Mouse (Mus musculus): ENCODE results near the gene Prkcd. TPM values are rescaled to one million over a fixed set of nuclear protein-coding genes. Genes with fewer than 3 reads are reported as not detected.
"Not testable (repeated sequence)": the region's sequence is repeated elsewhere in the genome, so short reads cannot be mapped to it uniquely, and the experiment has no call there.

Gene Prkcd
- polyA plus RNA-seq, 2 experiments: 46.1 to 105 TPM

- H3K4me1 ChIP-seq (ENCODE audit: control insufficient read depth, insufficient read depth, low read length): peaks cover 11% of the 10 kb centered on the region
- no peaks in the 10 kb centered on the region for H3K27me3 ChIP-seq (ENCODE audit: control insufficient read depth, insufficient read depth, low read length)
- no peak overlapping the region for H3K27ac ChIP-seq (replicated peaks; ENCODE audit: low read depth, low read length)
- ATAC-seq (ENCODE audit: low FRiP score, low read depth): no peak
- TF ChIP-seq POLR2A (IDR thresholded peaks at IDR 0.05; ENCODE audit: borderline replicate concordance, extremely low read depth, insufficient read depth, insufficient read length): no peak
- H3K9me3 ChIP-seq (ENCODE audit: control insufficient read depth, low read length): no peaks in the 10 kb centered on the region
- WGBS: 58% methylated on average over 1 of the region's 1 CpGs
- 0 out of 2 replicates have a peak, but pooled peaks cover 1% of the 10 kb centered on the region for H3K36me3 ChIP-seq (ENCODE audit: control insufficient read depth, insufficient read depth, low read length)
- H3K4me3 ChIP-seq (replicated peaks; ENCODE audit: low read length): no peak overlapping the region
- no peak overlapping the region for H3K4me2 ChIP-seq (replicated peaks; ENCODE audit: low read depth, low read length, severe bottlenecking)
- DNase-seq (ENCODE audit: low spot score): no peak
- no peak overlapping the region for H3K9ac ChIP-seq (ENCODE audit: low read depth, low read length, severe bottlenecking)
These were observed 44.8 kb downstream of the Prkcd start for GRCm38 (mm10) chr14:30581238-30581637.

- 47% methylated on average over 5 of the region's 5 CpGs for WGBS
- no peak overlapping the region for H3K27ac ChIP-seq (replicated peaks; ENCODE audit: low read depth, low read length)
- H3K9me3 ChIP-seq (ENCODE audit: control insufficient read depth, low read length): no peaks in the 10 kb centered on the region
- no peak for TF ChIP-seq POLR2A (IDR thresholded peaks at IDR 0.05; ENCODE audit: borderline replicate concordance, extremely low read depth, insufficient read depth, insufficient read length)
- peaks cover 14% of the 10 kb centered on the region for H3K36me3 ChIP-seq (ENCODE audit: control insufficient read depth, insufficient read depth, low read length)
- DNase-seq (ENCODE audit: low spot score) (no peak), ATAC-seq (ENCODE audit: low FRiP score, low read depth) (no peak)
- peaks cover 14% of the 10 kb centered on the region for H3K4me1 ChIP-seq (ENCODE audit: control insufficient read depth, insufficient read depth, low read length)
- no peak overlapping the region for H3K4me3 ChIP-seq (replicated peaks; ENCODE audit: low read length)
- no peak overlapping the region for H3K9ac ChIP-seq (ENCODE audit: low read depth, low read length, severe bottlenecking)
- H3K4me2 ChIP-seq (replicated peaks; ENCODE audit: low read depth, low read length, severe bottlenecking): no peak overlapping the region
- no peaks in the 10 kb centered on the region for H3K27me3 ChIP-seq (ENCODE audit: control insufficient read depth, insufficient read depth, low read length)
These were observed 46.1 kb downstream of the Prkcd start for GRCm38 (mm10) chr14:30579882-30580281.

GRCm38 (mm10) chr14:30579180-30579579 lies 46.8 kb downstream of the Prkcd start:
- H3K4me1 ChIP-seq (ENCODE audit: control insufficient read depth, insufficient read depth, low read length): peaks cover 7% of the 10 kb centered on the region; the same call in 1 of the 2 replicates
- H3K9ac ChIP-seq (ENCODE audit: low read depth, low read length, severe bottlenecking): no peak overlapping the region
- H3K4me3 ChIP-seq (replicated peaks; ENCODE audit: low read length): no peak overlapping the region
- no peaks in the 10 kb centered on the region for H3K27me3 ChIP-seq (ENCODE audit: control insufficient read depth, insufficient read depth, low read length)
- TF ChIP-seq POLR2A (IDR thresholded peaks at IDR 0.05; ENCODE audit: borderline replicate concordance, extremely low read depth, insufficient read depth, insufficient read length): no peak
- ATAC-seq (ENCODE audit: low FRiP score, low read depth): no peak
- whole genome bisulfite sequencing: 69% methylated on average over 5 of the region's 5 CpGs
- H3K36me3 ChIP-seq (ENCODE audit: control insufficient read depth, insufficient read depth, low read length): peaks cover 20% of the 10 kb centered on the region
- H3K27ac ChIP-seq (replicated peaks; ENCODE audit: low read depth, low read length): no peak overlapping the region
- no peaks in the 10 kb centered on the region for H3K9me3 ChIP-seq (ENCODE audit: control insufficient read depth, low read length)
- H3K4me2 ChIP-seq (replicated peaks; ENCODE audit: low read depth, low read length, severe bottlenecking): no peak overlapping the region
- DNase-seq (ENCODE audit: low spot score): no peak

- not testable (repeated sequence) for DNase-seq (ENCODE audit: low spot score); H3K27ac ChIP-seq (replicated peaks; ENCODE audit: low read depth, low read length); H3K4me2 ChIP-seq (replicated peaks; ENCODE audit: low read depth, low read length, severe bottlenecking); H3K27me3 ChIP-seq (ENCODE audit: control insufficient read depth, insufficient read depth, low read length); H3K4me3 ChIP-seq (replicated peaks; ENCODE audit: low read length); ATAC-seq (ENCODE audit: low FRiP score, low read depth); H3K4me1 ChIP-seq (ENCODE audit: control insufficient read depth, insufficient read depth, low read length); H3K9me3 ChIP-seq (ENCODE audit: control insufficient read depth, low read length); H3K9ac ChIP-seq (ENCODE audit: low read depth, low read length, severe bottlenecking)
- H3K36me3 ChIP-seq (ENCODE audit: control insufficient read depth, insufficient read depth, low read length): peaks cover 35% of the 10 kb centered on the region
- 20% methylated on average over 10 of the region's 12 CpGs for WGBS
These were observed 48.5 kb downstream of the Prkcd start for GRCm38 (mm10) chr14:30577303-30578062.

- 57% methylated on average over 5 of the region's 5 CpGs for WGBS
- Histone ChIP-seq H3K4me1 (ENCODE audit: control insufficient read depth, insufficient read depth, low read length) (peaks cover 5% of the 10 kb centered on the region; the same call in 1 of the 2 replicates), H3K27ac (replicated peaks; ENCODE audit: low read depth, low read length) (no peak overlapping the region), H3K27me3 (ENCODE audit: control insufficient read depth, insufficient read depth, low read length) (no peaks in the 10 kb centered on the region), H3K4me3 (replicated peaks; ENCODE audit: low read length) (no peak overlapping the region), H3K36me3 (ENCODE audit: control insufficient read depth, insufficient read depth, low read length) (peaks cover 47% of the 10 kb centered on the region), H3K9me3 (ENCODE audit: control insufficient read depth, low read length) (no peaks in the 10 kb centered on the region), H3K4me2 (replicated peaks; ENCODE audit: low read depth, low read length, severe bottlenecking) (no peak overlapping the region), H3K9ac (ENCODE audit: low read depth, low read length, severe bottlenecking) (peak overlapping the region; percentile 34; the same call in 1 of the 2 replicates)
- TF ChIP-seq POLR2A (IDR thresholded peaks at IDR 0.05; ENCODE audit: borderline replicate concordance, extremely low read depth, insufficient read depth, insufficient read length): no peak
- DNase-seq (ENCODE audit: low spot score) (no peak), ATAC-seq (ENCODE audit: low FRiP score, low read depth) (no peak)
These were observed 49.8 kb downstream of the Prkcd start for GRCm38 (mm10) chr14:30576260-30576659.

Data from limb, embryonic 14.5 days (tissue).